Mouse (Mus musculus): ENCODE results near the gene Gm7073.

Gm7073 gene

GRCm38 (mm10) chrX:60539149-60539548, at the start of gene Gm7073:
TSS of gene Gm7073 (minus strand) at chrX:60539249.
- no peak for DNase-seq

- DNase-seq = no peak
Observed at GRCm38 (mm10) chrX:60570539-60570938, 31.5 kb upstream of the Gm7073 start.

GRCm38 (mm10) chrX:60569047-60569446, 30.0 kb upstream of the Gm7073 start:
- no peak for DNase-seq

GRCm38 (mm10) chrX:60555242-60555641, 16.2 kb upstream of the Gm7073 start:
- no peak for DNase-seq

DNA sequence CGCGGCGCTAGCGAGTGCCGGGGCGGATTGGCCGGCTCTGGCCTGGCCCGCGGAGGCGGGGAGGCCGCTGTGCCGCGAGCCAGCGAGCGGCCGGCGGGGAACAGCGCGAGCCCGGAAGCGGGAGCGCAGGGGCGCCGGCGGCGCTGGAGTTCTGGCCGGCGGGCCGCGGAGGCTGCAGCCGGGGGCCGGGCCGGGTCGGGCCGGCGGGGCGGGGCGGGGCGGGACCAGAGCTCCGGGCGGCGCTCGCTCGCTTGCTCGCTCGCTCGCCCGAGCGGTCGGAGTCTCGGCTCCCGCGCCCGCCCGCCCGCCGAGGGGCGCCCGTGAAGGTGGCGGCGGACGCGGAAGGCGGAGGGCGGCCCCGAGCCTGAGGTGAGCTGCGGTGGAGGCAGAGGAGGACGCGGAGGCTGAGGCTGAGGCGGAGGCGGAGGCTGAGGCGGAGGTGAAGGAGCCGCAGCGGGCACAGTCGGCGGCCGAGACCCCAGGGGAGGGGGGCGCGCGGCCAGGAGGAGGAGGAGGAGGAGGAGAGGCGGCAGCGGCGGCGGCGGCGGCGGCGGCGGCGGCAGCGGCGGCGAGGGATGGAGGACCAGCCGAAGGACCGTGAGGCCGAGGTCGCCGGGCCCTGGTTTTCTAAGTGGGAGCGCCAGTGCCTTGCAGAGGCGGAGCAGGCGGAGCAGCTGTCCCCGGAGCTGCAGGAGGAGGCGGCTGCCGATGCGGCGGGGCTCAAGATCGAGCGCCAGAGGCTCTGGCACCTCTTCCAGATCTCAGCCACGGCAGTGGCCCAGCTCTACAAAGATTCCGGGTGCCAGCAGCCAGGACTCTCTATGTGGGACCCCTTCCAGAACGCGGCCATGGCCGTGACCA, 8.6 kb upstream of the Gm7073 start:
- peak; percentile 9 for DNase-seq

DNA sequence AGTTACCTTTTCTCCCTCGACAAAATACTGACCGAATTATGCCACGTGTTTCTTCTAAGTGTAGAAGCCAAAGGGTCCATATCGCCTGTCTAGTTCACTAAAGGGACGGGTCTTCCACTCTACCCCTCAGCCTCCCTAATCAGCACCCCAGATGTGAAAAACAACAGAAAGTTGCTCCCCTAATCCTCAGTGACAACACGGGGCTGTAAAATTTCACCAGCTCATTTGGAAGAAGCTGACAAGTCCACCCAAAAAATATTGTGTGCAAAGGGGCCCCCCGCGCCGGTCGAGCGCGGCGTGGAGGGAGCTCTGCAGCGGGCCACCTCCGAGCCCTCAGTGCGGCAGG, 8.0 kb upstream of the Gm7073 start:
- no peak for DNase-seq

GRCm38 (mm10) chrX:60545906-60546305, 6.9 kb upstream of the Gm7073 start:
- no peak for DNase-seq

DNA sequence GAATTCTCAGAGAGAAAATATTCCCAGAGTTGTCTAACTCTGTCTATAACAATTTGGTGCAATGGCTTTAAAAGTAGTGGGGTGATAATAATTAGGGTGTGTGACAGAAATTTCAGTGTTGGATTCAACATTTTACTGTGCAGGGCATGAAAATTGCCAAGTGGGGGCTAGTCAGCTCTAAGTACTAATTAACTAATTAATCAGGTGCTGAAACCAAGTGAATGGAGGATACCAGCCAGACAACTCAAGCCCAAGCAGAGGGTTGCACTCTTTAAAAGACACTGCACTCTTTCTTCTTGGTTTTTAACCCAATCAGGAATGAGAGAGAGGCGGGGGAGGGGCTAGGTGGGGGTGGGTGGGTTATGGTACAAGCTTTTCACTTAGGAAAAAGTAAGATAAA, 6.4 kb upstream of the Gm7073 start:
- no peak for DNase-seq

GRCm38 (mm10) chrX:60544098-60544497, 5.0 kb upstream of the Gm7073 start:
- DNase-seq = no peak

DNA sequence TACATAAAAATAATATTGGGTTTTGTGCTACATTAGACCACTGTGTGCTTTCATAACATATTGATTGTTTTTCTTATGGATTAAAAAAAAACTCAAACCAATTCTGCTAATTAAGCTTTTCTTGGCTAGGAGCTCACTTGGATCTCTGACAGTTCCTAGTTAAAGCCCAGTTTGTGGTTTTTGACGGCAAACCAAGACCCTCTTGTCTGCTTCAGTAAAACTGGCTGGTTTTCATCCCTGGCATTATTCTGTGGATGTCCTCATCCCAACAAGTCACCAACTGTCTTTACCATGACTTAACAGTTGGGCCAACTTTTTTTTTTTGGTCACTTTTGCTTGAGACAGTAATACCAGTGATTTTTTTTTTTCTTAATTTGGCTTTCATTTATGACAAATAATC, 3.9 kb upstream of the Gm7073 start:
- DNase-seq = no peak

DNA sequence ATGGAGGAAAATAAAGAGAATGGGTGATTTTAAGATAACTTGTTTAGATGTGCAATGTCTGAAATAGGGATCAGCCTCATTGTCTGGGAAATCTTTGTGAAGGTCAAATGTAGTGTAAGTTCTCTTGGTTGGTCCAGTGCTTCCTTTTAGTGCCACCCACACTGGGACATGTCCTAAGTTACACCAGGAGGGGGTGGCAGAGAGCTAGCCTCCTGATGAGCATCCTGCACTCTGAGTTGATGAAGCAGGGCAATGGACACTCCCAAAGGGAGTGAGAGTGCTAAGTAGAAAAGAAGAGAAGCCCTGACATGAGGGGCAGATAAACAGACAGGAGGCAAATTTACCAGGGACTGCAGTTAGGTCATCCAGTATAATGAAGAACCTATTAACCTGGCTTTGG, 35.1 kb downstream of the Gm7073 start:
- DNase-seq = no peak

GRCm38 (mm10) chrX:60497750-60498149, 41.3 kb downstream of the Gm7073 start:
- no peak for DNase-seq

GRCm38 (mm10) chrX:60495308-60495707, 43.7 kb downstream of the Gm7073 start:
- no peak for DNase-seq

DNA sequence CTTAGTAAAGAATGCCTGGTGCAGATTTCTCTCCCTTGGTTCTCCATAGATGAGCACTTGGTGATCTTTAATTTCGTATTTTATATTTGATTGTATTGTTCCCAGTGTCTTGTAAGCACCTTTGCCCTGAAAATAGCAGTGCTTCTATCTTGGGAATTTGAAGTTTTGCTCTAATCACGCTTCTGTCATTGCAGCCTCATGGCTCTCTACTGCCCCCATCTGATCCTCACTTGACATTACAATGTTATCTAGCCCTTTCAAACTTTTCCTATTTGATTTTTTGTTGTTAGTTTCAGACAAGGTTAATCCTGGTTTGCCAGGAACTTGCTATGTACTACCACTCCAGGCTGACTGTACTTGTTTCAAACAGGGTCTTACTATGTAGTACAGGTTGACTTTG, 75.3 kb downstream of the Gm7073 start:
- peak; percentile 1 for DNase-seq

GRCm38 (mm10) chrX:60414563-60415111, 124.4 kb downstream of the Gm7073 start:
- no peak for DNase-seq

DNA sequence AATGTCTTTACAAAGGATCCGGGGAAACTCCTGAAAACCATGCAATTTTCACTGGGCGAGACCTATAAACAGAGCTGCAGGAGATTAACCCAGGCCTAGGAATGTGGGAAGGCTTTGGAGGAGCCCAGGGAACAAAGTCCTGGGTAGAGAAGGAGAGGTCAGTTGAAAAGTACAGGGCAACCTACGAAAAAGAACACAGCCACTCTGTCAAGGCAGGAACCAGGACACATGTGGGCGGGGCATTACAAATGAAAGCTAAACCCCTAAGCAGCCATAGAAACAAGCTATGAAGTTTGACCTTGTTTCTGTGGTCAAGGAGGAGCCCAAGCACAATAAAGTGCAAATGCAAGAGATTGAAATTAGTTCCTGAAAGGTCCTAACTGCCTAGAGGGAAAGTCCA, 133.4 kb downstream of the Gm7073 start:
- DNase-seq = no peak

- peak; percentile 84 for DNase-seq
Observed at GRCm38 (mm10) chrX:60404668-60405044, 134.4 kb downstream of the Gm7073 start.

DNA sequence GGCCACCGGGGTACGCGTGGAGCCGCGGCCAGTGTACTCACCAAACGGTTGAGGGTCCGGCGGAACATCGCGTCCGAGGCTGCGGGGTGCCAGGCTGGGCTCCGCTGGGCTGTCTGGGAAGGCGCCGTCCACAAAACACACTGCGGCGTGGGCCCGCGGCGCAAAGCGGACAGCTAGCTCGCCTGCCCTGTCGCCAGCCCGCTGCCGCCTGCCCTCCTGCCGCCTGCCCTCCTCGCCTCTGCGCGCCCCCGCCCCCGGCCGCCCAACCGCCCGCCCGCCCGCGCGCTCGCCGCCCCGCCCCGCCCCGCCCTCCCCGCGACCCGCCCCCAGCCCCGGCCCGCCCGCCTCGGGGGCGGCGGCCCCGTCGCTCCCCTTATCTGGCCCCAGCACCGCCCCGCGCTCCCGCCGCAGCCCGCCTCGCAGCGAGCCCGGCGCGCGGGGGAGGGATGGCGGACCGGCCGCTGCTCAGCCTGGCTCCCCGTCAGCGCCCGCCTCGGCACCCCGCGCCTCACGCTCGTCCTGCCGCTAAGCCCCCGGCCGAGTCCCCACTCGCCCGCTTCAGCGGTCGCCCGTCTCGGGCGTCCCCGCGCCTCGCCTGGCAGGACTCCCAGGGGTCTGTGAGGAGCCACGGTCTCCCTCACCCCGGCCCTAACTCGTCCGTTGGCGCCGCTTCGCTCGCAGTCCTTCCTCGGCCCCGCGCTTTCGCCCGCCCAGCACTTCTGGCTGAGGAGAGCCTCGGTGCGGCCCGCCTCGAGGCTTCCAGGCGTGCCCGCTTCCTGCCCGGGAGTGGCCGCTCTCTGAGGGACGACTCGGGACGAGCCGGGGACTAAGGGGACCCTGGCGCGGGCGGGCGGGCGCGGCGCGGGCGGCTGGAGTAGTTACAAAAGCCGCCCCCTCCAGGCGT, 135.0 kb downstream of the Gm7073 start:
- peak; percentile 68 for DNase-seq

DNA sequence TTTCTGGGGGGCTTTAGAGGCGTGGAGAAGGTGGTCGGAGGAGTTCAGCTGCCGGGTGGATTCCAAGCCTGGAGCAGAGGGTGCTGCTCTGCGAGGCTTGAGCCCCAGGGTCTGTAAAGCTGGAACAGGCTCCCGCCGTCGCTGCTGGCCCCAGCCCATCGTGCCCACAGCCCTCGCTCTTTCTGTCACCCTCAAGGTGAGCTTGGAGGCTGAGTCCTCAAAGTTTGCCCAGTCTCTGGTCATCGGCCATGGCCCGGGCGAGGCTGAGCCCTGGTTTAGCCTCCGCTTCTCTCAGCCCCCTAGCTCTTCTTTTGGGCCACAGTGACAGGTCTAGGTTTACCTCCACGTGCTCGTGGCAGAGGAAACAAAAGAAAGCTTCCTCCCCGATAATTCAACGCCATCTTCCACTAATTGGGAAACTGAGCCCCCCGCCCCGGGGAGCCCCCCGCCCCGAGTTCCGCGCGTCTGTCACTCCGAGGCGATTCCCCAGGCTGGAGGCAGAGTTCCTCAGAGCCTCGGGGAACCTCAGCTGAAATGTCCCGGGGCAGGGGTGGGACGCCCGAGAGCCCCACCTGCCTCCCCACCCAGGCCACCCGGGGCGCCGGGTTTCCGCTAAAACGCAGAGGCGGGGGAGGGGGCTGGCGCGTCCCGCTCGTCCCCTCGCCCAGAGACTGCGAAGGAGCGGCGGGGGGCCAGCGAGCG, 135.8 kb downstream of the Gm7073 start:
- peak; percentile 0 for DNase-seq

GRCm38 (mm10) chrX:60394292-60394691, 144.8 kb downstream of the Gm7073 start:
- no peak for DNase-seq

GRCm38 (mm10) chrX:60386852-60387251, 152.2 kb downstream of the Gm7073 start:
- no peak for DNase-seq

Measured in lung, postnatal 14 days (tissue).